Mouse (Mus musculus) thymus, postnatal 10 days (tissue): ENCODE measurements around the gene P2ry14.
"Not testable (repeated sequence)": the region's sequence is repeated elsewhere in the genome, so short reads cannot be mapped to it uniquely, and the experiment has no call there.

Source experiments
- DNase-seq, 2 experiments: peaks; one replicate each; pipeline ENCODE4 v3.0.0; 2021; ENCODE audit warnings: low spot score in 2 of 2

The P2ry14 gene

GRCm38 (mm10) chr3:59145194-59145593, 8.2 kb downstream of the P2ry14 start:
- no peak for DNase-seq

- DNase-seq, result no peak
Measured at GRCm38 (mm10) chr3:59141507-59142305, 11.7 kb downstream of the P2ry14 start.

GRCm38 (mm10) chr3:59140941-59141340, 12.5 kb downstream of the P2ry14 start:
- DNase-seq, result not testable (repeated sequence)

GRCm38 (mm10) chr3:59140115-59140514, 13.3 kb downstream of the P2ry14 start:
- no peak for DNase-seq

GRCm38 (mm10) chr3:59139651-59140051, 13.8 kb downstream of the P2ry14 start:
- DNase-seq, result no peak

GRCm38 (mm10) chr3:59138946-59139468, 14.4 kb downstream of the P2ry14 start:
- DNase-seq, result no peak

- DNase-seq, result no peak
Measured at GRCm38 (mm10) chr3:59135911-59136653, 17.3 kb downstream of the P2ry14 start.

GRCm38 (mm10) chr3:59133189-59133588, 20.2 kb downstream of the P2ry14 start:
- DNase-seq, result no peak

- no peak for DNase-seq
Measured at GRCm38 (mm10) chr3:59131966-59132365, 21.5 kb downstream of the P2ry14 start.

- no peak for DNase-seq
Measured at GRCm38 (mm10) chr3:59131081-59131480, 22.3 kb downstream of the P2ry14 start.

GRCm38 (mm10) chr3:59130431-59130830, 23.0 kb downstream of the P2ry14 start:
- DNase-seq, result peak in 1 of 2 experiments; percentile 17

GRCm38 (mm10) chr3:59129547-59129946, 23.9 kb downstream of the P2ry14 start:
- no peak for DNase-seq

- DNase-seq, result no peak
Measured at GRCm38 (mm10) chr3:59128681-59129080, 24.7 kb downstream of the P2ry14 start.

- DNase-seq, result no peak
Measured at GRCm38 (mm10) chr3:59125783-59126555, 27.4 kb downstream of the P2ry14 start.

- DNase-seq, result no peak
Measured at GRCm38 (mm10) chr3:59125022-59125421, 28.4 kb downstream of the P2ry14 start.

GRCm38 (mm10) chr3:59121780-59122449, 31.5 kb downstream of the P2ry14 start:
- DNase-seq, result no peak

- DNase-seq, result no peak
Measured at GRCm38 (mm10) chr3:59121067-59121730, 32.2 kb downstream of the P2ry14 start.

GRCm38 (mm10) chr3:59113973-59114517, 39.4 kb downstream of the P2ry14 start:
- no peak for DNase-seq

- not testable (repeated sequence) for DNase-seq
Measured at GRCm38 (mm10) chr3:59113291-59113690, 40.1 kb downstream of the P2ry14 start.

GRCm38 (mm10) chr3:59111944-59112343, 41.5 kb downstream of the P2ry14 start:
- no peak for DNase-seq
